Mouse (Mus musculus): ENCODE measurements at regions not wholly inside any gene's neighbourhood (a gene's known extent, or its start where the extent isn't known, plus 50 kb on each side); places are given as distances from the start of the nearest gene placed in this dataset.

DNA sequence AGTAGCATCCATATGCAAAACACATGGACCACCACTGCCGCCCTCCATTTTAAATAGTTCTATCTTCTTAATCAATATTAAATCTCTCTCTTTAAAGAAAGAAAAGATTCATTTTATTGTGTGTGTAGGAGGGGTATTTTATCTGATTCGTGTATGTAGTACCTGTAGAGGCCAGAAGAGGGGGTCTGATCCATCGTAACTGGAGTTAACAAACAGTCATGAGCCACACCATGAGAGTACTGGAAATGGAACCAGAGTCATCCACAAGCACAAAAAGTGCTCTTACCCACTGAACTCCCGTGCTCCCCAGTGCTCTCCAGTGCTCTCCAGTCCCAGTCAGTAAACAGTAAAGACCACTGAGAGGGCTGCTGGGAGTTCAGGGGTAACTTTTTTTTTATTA, 374.4 kb downstream of the Nuf2 start:
- Histone ChIP-seq H3K36me3 (ENCODE audit: control insufficient read depth, insufficient read depth, low read length) (no peaks in the 10 kb centered on the region), H3K4me3 (ENCODE audit: control insufficient read depth, low read depth, low read length) (no peak overlapping the region), H3K27me3 (ENCODE audit: control insufficient read depth, insufficient read depth, low read length) (no peaks in the 10 kb centered on the region), H3K4me1 (ENCODE audit: control insufficient read depth, insufficient read depth, low read length) (no peaks in the 10 kb centered on the region), H3K27ac (ENCODE audit: control insufficient read depth, insufficient read depth, low read depth, low read length) (no peak overlapping the region)
- TF ChIP-seq POLR2A (IDR thresholded peaks at IDR 0.05; ENCODE audit: control insufficient read depth, low read depth, low read length) (no peak), CTCF (IDR thresholded peaks at IDR 0.05; ENCODE audit: control insufficient read depth, insufficient read depth, insufficient replicate concordance, low read depth, low read length) (no peak)

DNA sequence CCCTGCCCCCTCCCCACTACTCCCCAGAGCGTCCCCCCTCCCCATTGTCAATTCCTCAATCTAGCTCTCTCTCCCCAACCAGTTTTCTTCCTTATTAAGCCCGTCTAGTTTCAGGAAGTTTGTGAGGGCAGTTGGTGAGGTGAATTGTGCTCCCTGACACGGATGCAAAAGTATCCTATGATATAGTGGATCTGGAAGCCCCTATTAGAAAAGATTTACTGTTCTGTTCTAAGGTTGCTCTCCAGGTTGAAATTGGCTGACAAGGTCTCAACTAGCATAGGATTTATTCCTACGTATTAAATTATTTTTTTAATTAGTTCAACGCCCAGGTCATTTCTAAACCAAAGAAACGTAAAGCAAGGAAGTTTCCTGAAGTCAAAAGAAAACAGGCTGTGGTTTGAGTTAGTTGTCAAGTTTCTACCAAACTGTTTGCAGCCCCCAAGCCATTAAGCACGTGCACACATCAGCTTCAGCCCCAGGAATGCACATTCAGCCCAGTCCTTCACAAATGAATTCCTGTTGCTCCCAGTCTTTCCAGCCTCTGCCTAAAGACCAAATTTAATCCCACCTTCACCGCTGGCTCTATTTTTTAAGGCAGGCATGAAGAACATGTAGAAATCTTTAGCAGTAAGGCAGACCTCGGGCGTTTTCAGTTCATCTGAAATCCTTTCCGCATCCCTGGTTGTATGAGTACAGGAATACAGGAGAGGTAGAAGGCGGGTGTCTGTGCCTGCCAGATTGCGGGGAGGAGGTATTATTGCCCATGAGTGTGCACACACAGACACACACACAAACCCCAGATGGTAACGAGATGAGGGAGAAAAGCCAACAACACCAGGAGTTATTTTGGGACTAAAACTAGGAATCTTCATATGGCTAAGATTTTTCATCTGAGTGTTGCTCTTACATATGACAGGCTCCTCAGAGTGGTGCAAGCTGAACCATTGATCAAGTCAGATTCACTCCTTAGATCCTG, 375.5 kb downstream of the Nuf2 start:
- H3K36me3 ChIP-seq (ENCODE audit: control insufficient read depth, insufficient read depth, low read length) = no peaks in the 10 kb centered on the region
- H3K27ac ChIP-seq (ENCODE audit: control insufficient read depth, insufficient read depth, low read depth, low read length) = no peak overlapping the region
- H3K27me3 ChIP-seq (ENCODE audit: control insufficient read depth, insufficient read depth, low read length) = no peaks in the 10 kb centered on the region
- H3K4me1 ChIP-seq (ENCODE audit: control insufficient read depth, insufficient read depth, low read length) = no peaks in the 10 kb centered on the region
- no peak overlapping the region for H3K4me3 ChIP-seq (ENCODE audit: control insufficient read depth, low read depth, low read length)
- no peak for TF ChIP-seq POLR2A (IDR thresholded peaks at IDR 0.05; ENCODE audit: control insufficient read depth, low read depth, low read length)
- no peak for TF ChIP-seq CTCF (IDR thresholded peaks at IDR 0.05; ENCODE audit: control insufficient read depth, insufficient read depth, insufficient replicate concordance, low read depth, low read length)

- Histone ChIP-seq H3K4me3 (ENCODE audit: control insufficient read depth, low read depth, low read length) (no peak overlapping the region), H3K27me3 (ENCODE audit: control insufficient read depth, insufficient read depth, low read length) (no peaks in the 10 kb centered on the region), H3K4me1 (ENCODE audit: control insufficient read depth, insufficient read depth, low read length) (no peaks in the 10 kb centered on the region), H3K36me3 (ENCODE audit: control insufficient read depth, insufficient read depth, low read length) (no peaks in the 10 kb centered on the region), H3K27ac (ENCODE audit: control insufficient read depth, insufficient read depth, low read depth, low read length) (no peak overlapping the region)
- TF ChIP-seq POLR2A (IDR thresholded peaks at IDR 0.05; ENCODE audit: control insufficient read depth, low read depth, low read length) (no peak), CTCF (IDR thresholded peaks at IDR 0.05; ENCODE audit: control insufficient read depth, insufficient read depth, insufficient replicate concordance, low read depth, low read length) (no peak)
Measured at GRCm38 (mm10) chr1:169142216-169142615, 389.0 kb downstream of the Nuf2 start.

- H3K4me3 ChIP-seq (ENCODE audit: control insufficient read depth, low read depth, low read length) = no peak overlapping the region
- no peaks in the 10 kb centered on the region for H3K27me3 ChIP-seq (ENCODE audit: control insufficient read depth, insufficient read depth, low read length)
- no peak overlapping the region for H3K27ac ChIP-seq (ENCODE audit: control insufficient read depth, insufficient read depth, low read depth, low read length)
- no peaks in the 10 kb centered on the region for H3K36me3 ChIP-seq (ENCODE audit: control insufficient read depth, insufficient read depth, low read length)
- no peaks in the 10 kb centered on the region for H3K4me1 ChIP-seq (ENCODE audit: control insufficient read depth, insufficient read depth, low read length)
- TF ChIP-seq POLR2A (IDR thresholded peaks at IDR 0.05; ENCODE audit: control insufficient read depth, low read depth, low read length) (no peak), CTCF (IDR thresholded peaks at IDR 0.05; ENCODE audit: control insufficient read depth, insufficient read depth, insufficient replicate concordance, low read depth, low read length) (no peak)
Measured at GRCm38 (mm10) chr1:169140056-169140455, 391.2 kb downstream of the Nuf2 start.

DNA sequence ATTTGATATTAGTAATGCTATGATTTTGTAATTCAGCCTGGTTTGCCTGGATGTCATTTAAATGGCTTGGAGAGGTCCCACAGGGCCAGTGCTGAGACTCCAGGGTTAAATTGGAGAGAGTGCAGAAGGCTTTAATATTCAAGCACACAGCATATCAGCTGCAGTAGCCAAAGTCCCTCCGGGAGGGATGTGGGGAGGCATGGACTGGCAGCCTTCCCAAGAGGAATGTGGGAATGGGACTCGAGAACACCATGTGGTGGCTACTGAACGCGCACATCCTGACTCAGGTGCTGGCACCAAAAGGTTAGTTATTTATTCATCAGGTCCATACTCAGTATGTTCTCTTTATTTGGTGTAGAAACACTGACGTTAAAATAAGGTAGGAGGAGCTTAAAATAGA, 391.8 kb downstream of the Nuf2 start:
- H3K36me3 ChIP-seq (ENCODE audit: control insufficient read depth, insufficient read depth, low read length) = no peaks in the 10 kb centered on the region
- TF ChIP-seq CTCF (IDR thresholded peaks at IDR 0.05; ENCODE audit: control insufficient read depth, insufficient read depth, insufficient replicate concordance, low read depth, low read length) (no peak), POLR2A (IDR thresholded peaks at IDR 0.05; ENCODE audit: control insufficient read depth, low read depth, low read length) (no peak)
- H3K27ac ChIP-seq (ENCODE audit: control insufficient read depth, insufficient read depth, low read depth, low read length) = no peak overlapping the region
- H3K4me3 ChIP-seq (ENCODE audit: control insufficient read depth, low read depth, low read length) = no peak overlapping the region
- no peaks in the 10 kb centered on the region for H3K27me3 ChIP-seq (ENCODE audit: control insufficient read depth, insufficient read depth, low read length)
- H3K4me1 ChIP-seq (ENCODE audit: control insufficient read depth, insufficient read depth, low read length) = no peaks in the 10 kb centered on the region

DNA sequence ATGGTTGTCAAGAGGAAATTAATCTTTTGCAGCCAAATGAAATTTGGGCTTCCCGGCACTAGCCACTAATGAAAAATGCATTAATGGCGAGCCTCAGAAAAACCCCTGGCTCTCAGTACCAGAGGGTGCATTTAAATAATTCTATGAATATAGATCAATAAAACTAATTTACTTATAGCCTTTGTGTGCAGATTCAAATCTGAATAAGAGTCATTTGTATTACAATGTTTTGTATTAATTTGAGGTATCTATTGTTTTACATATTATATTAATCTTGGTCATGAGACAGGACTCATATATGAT, 392.1 kb downstream of the Nuf2 start:
- H3K27ac ChIP-seq (ENCODE audit: control insufficient read depth, insufficient read depth, low read depth, low read length) = no peak overlapping the region
- H3K36me3 ChIP-seq (ENCODE audit: control insufficient read depth, insufficient read depth, low read length) = no peaks in the 10 kb centered on the region
- H3K4me3 ChIP-seq (ENCODE audit: control insufficient read depth, low read depth, low read length) = no peak overlapping the region
- H3K27me3 ChIP-seq (ENCODE audit: control insufficient read depth, insufficient read depth, low read length) = no peaks in the 10 kb centered on the region
- TF ChIP-seq CTCF (IDR thresholded peaks at IDR 0.05; ENCODE audit: control insufficient read depth, insufficient read depth, insufficient replicate concordance, low read depth, low read length) (no peak), POLR2A (IDR thresholded peaks at IDR 0.05; ENCODE audit: control insufficient read depth, low read depth, low read length) (no peak)
- H3K4me1 ChIP-seq (ENCODE audit: control insufficient read depth, insufficient read depth, low read length) = no peaks in the 10 kb centered on the region

- no peaks in the 10 kb centered on the region for H3K27me3 ChIP-seq (ENCODE audit: control insufficient read depth, insufficient read depth, low read length)
- H3K27ac ChIP-seq (ENCODE audit: control insufficient read depth, insufficient read depth, low read depth, low read length) = no peak overlapping the region
- H3K36me3 ChIP-seq (ENCODE audit: control insufficient read depth, insufficient read depth, low read length) = no peaks in the 10 kb centered on the region
- H3K4me1 ChIP-seq (ENCODE audit: control insufficient read depth, insufficient read depth, low read length) = no peaks in the 10 kb centered on the region
- no peak for TF ChIP-seq CTCF (IDR thresholded peaks at IDR 0.05; ENCODE audit: control insufficient read depth, insufficient read depth, insufficient replicate concordance, low read depth, low read length)
- TF ChIP-seq POLR2A (IDR thresholded peaks at IDR 0.05; ENCODE audit: control insufficient read depth, low read depth, low read length) = no peak
- no peak overlapping the region for H3K4me3 ChIP-seq (ENCODE audit: control insufficient read depth, low read depth, low read length)
Measured at GRCm38 (mm10) chr1:169138404-169139183, 392.7 kb downstream of the Nuf2 start.

All from testis, adult 2 months (tissue).